Mouse (Mus musculus) liver, embryonic 13.5 days (tissue): Measurements from ENCODE around the gene Cep63. TPM values are rescaled to one million over a fixed set of nuclear protein-coding genes. Genes with fewer than 3 reads are reported as not detected.

Source experiments
- ATAC-seq: fragments of 200-750 bp; cut with Nextera tagmentation; 2 replicates; pipeline ENCODE4 v1.8.0; 2017; ENCODE audit warnings: low read depth, mild to moderate bottlenecking, moderate number of reproducible peaks, moderate library complexity
- DNase-seq: peaks from one replicate; pipeline ENCODE4 v3.0.0; 2022
- H3K27ac ChIP-seq: fragments of 300-500 bp; sonication (generic); 2 replicates; pipeline ENCODE4 v1.5.1; 2015; ENCODE audit warnings: moderate library complexity, mild to moderate bottlenecking, inconsistent platforms
- H3K27me3 ChIP-seq: fragments of 300-500 bp; sonication (generic); 2 replicates; pipeline ENCODE4 v1.6.1; 2015; ENCODE audit warnings: mild to moderate bottlenecking, inconsistent platforms
- H3K36me3 ChIP-seq: fragments of 300-500 bp; sonication (generic); 2 replicates; pipeline ENCODE4 v1.6.1; 2015; ENCODE audit warnings: mild to moderate bottlenecking, inconsistent platforms
- H3K4me1 ChIP-seq: fragments of 300-500 bp; sonication (generic); replicated peaks from 2 replicates; pipeline ENCODE4 v1.6.1; 2015; ENCODE audit warnings: inconsistent platforms
- H3K4me2 ChIP-seq: fragments of 300-500 bp; sonication (generic); 2 replicates; pipeline ENCODE4 v1.6.1; 2015; ENCODE audit warnings: inconsistent platforms, mild to moderate bottlenecking, moderate library complexity
- H3K4me3 ChIP-seq: fragments of 300-500 bp; sonication (generic); replicated peaks from 2 replicates; pipeline ENCODE4 v1.5.1; 2015; ENCODE audit warnings: mild to moderate bottlenecking, inconsistent platforms
- H3K9ac ChIP-seq: fragments of 300-500 bp; sonication (generic); 2 replicates; pipeline ENCODE4 v1.6.1; 2015; ENCODE audit warnings: mild to moderate bottlenecking, inconsistent platforms
- H3K9me3 ChIP-seq: fragments of 300-500 bp; sonication (generic); replicated peaks from 2 replicates; pipeline ENCODE4 v1.6.1; 2016; ENCODE audit warnings: inconsistent platforms
- WGBS: fragments of 180-500 bp; shearing (Covaris S2); methylation state at CpG from one replicate; pipeline ENCODE4 v1.1.7; 2015; ENCODE audit not compliant: insufficient replicate concordance; 5-methylcytosine and 5-hydroxymethylcytosine counted together
- polyA plus RNA-seq: library from polyadenylated mRNA; unstranded; fragments of >200 nt; fragmentation: Nextera tagmentation; extraction: Ambion mirVana; gene quantifications from 2 replicates; pipeline ENCODE4 v1.2.1, GENCODE M21; 2015

The Cep63 gene
- polyA plus RNA-seq, 1 experiment from 2014 or later, result 26.1 TPM

GRCm38 (mm10) chr9:102541666-102542065 is 84.7 kb downstream of the Cep63 start:
- H3K4me1 ChIP-seq, result no peaks in the 10 kb centered on the region
- DNase-seq (no peak), ATAC-seq (no peak)
- H3K27me3 ChIP-seq, result peaks cover 38% of the 10 kb centered on the region
- no peaks in the 10 kb centered on the region for H3K9me3 ChIP-seq
- WGBS, result 15% methylated on average over 10 of the region's 10 CpGs
- H3K9ac ChIP-seq, result no peak overlapping the region
- no peak overlapping the region for H3K4me3 ChIP-seq
- no peak overlapping the region for H3K27ac ChIP-seq
- H3K36me3 ChIP-seq, result no peaks in the 10 kb centered on the region
- H3K4me2 ChIP-seq, result no peak overlapping the region

GRCm38 (mm10) chr9:102539699-102540098 is 86.6 kb downstream of the Cep63 start:
- no peak for DNase-seq
- Histone ChIP-seq H3K27me3 (peaks cover 24% of the 10 kb centered on the region), H3K9ac (no peak overlapping the region), H3K4me1 (no peaks in the 10 kb centered on the region), H3K9me3 (no peaks in the 10 kb centered on the region), H3K4me3 (no peak overlapping the region), H3K4me2 (no peak overlapping the region), H3K36me3 (no peaks in the 10 kb centered on the region), H3K27ac (no peak overlapping the region)
- no peak for ATAC-seq
- WGBS, result 16% methylated on average over 7 of the region's 7 CpGs

GRCm38 (mm10) chr9:102536968-102537367 is 89.4 kb downstream of the Cep63 start:
- Histone ChIP-seq H3K4me2 (no peak overlapping the region), H3K9ac (no peak overlapping the region), H3K36me3 (no peaks in the 10 kb centered on the region), H3K27ac (no peak overlapping the region), H3K9me3 (no peaks in the 10 kb centered on the region), H3K4me1 (no peaks in the 10 kb centered on the region), H3K4me3 (no peak overlapping the region), H3K27me3 (peaks cover 9% of the 10 kb centered on the region; the same call in 1 of the 2 replicates)
- ATAC-seq (no peak), DNase-seq (no peak)
- 59% methylated on average over 4 of the region's 4 CpGs for WGBS

Other genes starting within 250 kb of the Cep63 start
- gene Ky, start 120.8 kb downstream of the Cep63 start, polyA plus RNA-seq, result 0.03 TPM in 1 of 2 replicates, not detected in the other
- gene Anapc13, start 238 bp downstream of the Cep63 start, polyA plus RNA-seq, result 101 and 108 TPM in 2 replicates
- 4.2 and 4.5 TPM in 2 replicates for gene Amotl2, start 90.1 kb upstream of the Cep63 start, polyA plus RNA-seq
- gene Ryk, start 208.4 kb upstream of the Cep63 start, polyA plus RNA-seq, result 4.5 and 5.2 TPM in 2 replicates